Mouse (Mus musculus): Measurements from ENCODE around the gene Cox19.

The Cox19 gene

GRCm38 (mm10) chr5:139327634-139328020 lies 23.6 kb downstream of the Cox19 start:
- DNase-seq (ENCODE audit: low read depth, low spot score): no peak

GRCm38 (mm10) chr5:139326986-139327633 lies 24.1 kb downstream of the Cox19 start:
- DNase-seq (ENCODE audit: low read depth, low spot score): no peak

- no peak for DNase-seq (ENCODE audit: low read depth, low spot score)
Observed at GRCm38 (mm10) chr5:139326111-139326696, 25.0 kb downstream of the Cox19 start.

- no peak for DNase-seq (ENCODE audit: low read depth, low spot score)
Observed at GRCm38 (mm10) chr5:139325395-139325966, 25.7 kb downstream of the Cox19 start, which contains the start of gene Adap1. Gene Adap1 (minus strand): TSS chr5:139325622.

GRCm38 (mm10) chr5:139324691-139325394 lies 26.4 kb downstream of the Cox19 start:
- DNase-seq (ENCODE audit: low read depth, low spot score): no peak

GRCm38 (mm10) chr5:139324045-139324491 lies 27.1 kb downstream of the Cox19 start:
- DNase-seq (ENCODE audit: low read depth, low spot score): no peak

GRCm38 (mm10) chr5:139323260-139323924 lies 27.8 kb downstream of the Cox19 start:
- DNase-seq (ENCODE audit: low read depth, low spot score): no peak

- DNase-seq (ENCODE audit: low read depth, low spot score): no peak
Observed at GRCm38 (mm10) chr5:139321331-139321730, 29.9 kb downstream of the Cox19 start.

GRCm38 (mm10) chr5:139320424-139320823 lies 30.8 kb downstream of the Cox19 start:
- no peak for DNase-seq (ENCODE audit: low read depth, low spot score)

- no peak for DNase-seq (ENCODE audit: low read depth, low spot score)
Observed at GRCm38 (mm10) chr5:139317751-139318504, 33.3 kb downstream of the Cox19 start.

- DNase-seq (ENCODE audit: low read depth, low spot score): no peak
Observed at GRCm38 (mm10) chr5:139316982-139317675, 34.1 kb downstream of the Cox19 start.

GRCm38 (mm10) chr5:139314941-139315642 lies 36.1 kb downstream of the Cox19 start:
- DNase-seq (ENCODE audit: low read depth, low spot score): no peak

- no peak for DNase-seq (ENCODE audit: low read depth, low spot score)
Observed at GRCm38 (mm10) chr5:139313536-139313935, 37.7 kb downstream of the Cox19 start.

- DNase-seq (ENCODE audit: low read depth, low spot score): no peak
Observed at GRCm38 (mm10) chr5:139311822-139312221, 39.4 kb downstream of the Cox19 start.

GRCm38 (mm10) chr5:139310477-139310876 lies 40.7 kb downstream of the Cox19 start:
- no peak for DNase-seq (ENCODE audit: low read depth, low spot score)

GRCm38 (mm10) chr5:139309946-139310345 lies 41.3 kb downstream of the Cox19 start:
- no peak for DNase-seq (ENCODE audit: low read depth, low spot score)

- DNase-seq (ENCODE audit: low read depth, low spot score): no peak
Observed at GRCm38 (mm10) chr5:139303646-139304061, 47.6 kb downstream of the Cox19 start.

- DNase-seq (ENCODE audit: low read depth, low spot score): no peak
Observed at GRCm38 (mm10) chr5:139302101-139302500, 49.1 kb downstream of the Cox19 start.

GRCm38 (mm10) chr5:139297745-139298144 lies 53.5 kb downstream of the Cox19 start:
- DNase-seq (ENCODE audit: low read depth, low spot score): no peak

- no peak for DNase-seq (ENCODE audit: low read depth, low spot score)
Observed at GRCm38 (mm10) chr5:139297092-139297491, 54.1 kb downstream of the Cox19 start.

All from brain, embryonic 18.5 days (tissue).